Mouse (Mus musculus): ENCODE data around the gene Satb1. TPM values are rescaled to one million over a fixed set of nuclear protein-coding genes. Genes with fewer than 3 reads are reported as not detected.
A peak's percentile ranks its signal among the peaks of the same experiment; 100 is the strongest.

Satb1 gene
- polyA plus RNA-seq, 1 experiment = 4.6 TPM

GRCm38 (mm10) chr17:51807429-51807828, 25.7 kb downstream of the Satb1 start:
- Histone ChIP-seq H3K4me3 (ENCODE audit: insufficient read depth, low read depth, low read length) (no peak overlapping the region), H3K4me1 (ENCODE audit: control insufficient read depth, insufficient read depth, insufficient read length, low read length) (no peaks in the 10 kb centered on the region), H3K27ac (replicated peaks; ENCODE audit: low read depth, low read length) (no peak overlapping the region)

- Histone ChIP-seq H3K27ac (replicated peaks; ENCODE audit: low read depth, low read length) (no peak overlapping the region), H3K4me1 (ENCODE audit: control insufficient read depth, insufficient read depth, insufficient read length, low read length) (no peaks in the 10 kb centered on the region), H3K4me3 (ENCODE audit: insufficient read depth, low read depth, low read length) (no peak overlapping the region)
These were observed 26.7 kb downstream of the Satb1 start for GRCm38 (mm10) chr17:51806124-51806960.

- Histone ChIP-seq H3K27ac (replicated peaks; ENCODE audit: low read depth, low read length) (no peak overlapping the region), H3K4me3 (ENCODE audit: insufficient read depth, low read depth, low read length) (no peak overlapping the region)
These were observed 32.9 kb downstream of the Satb1 start for GRCm38 (mm10) chr17:51800208-51800607.

GRCm38 (mm10) chr17:51796459-51796858, 36.6 kb downstream of the Satb1 start:
- no peak overlapping the region for H3K27ac ChIP-seq (replicated peaks; ENCODE audit: low read depth, low read length)
- H3K4me1 ChIP-seq (ENCODE audit: control insufficient read depth, insufficient read depth, insufficient read length, low read length) = no peaks in the 10 kb centered on the region
- no peak overlapping the region for H3K4me3 ChIP-seq (ENCODE audit: insufficient read depth, low read depth, low read length)

More at GRCm38 (mm10) chr17:51800208-51800607, 32.9 kb downstream of the Satb1 start:
- H3K4me1 ChIP-seq (ENCODE audit: control insufficient read depth, insufficient read depth, insufficient read length, low read length) = no peaks in the 10 kb centered on the region

GRCm38 (mm10) chr17:51791226-51791625, 41.9 kb downstream of the Satb1 start:
- Histone ChIP-seq H3K27ac (replicated peaks; ENCODE audit: low read depth, low read length) (no peak overlapping the region), H3K4me1 (ENCODE audit: control insufficient read depth, insufficient read depth, insufficient read length, low read length) (no peaks in the 10 kb centered on the region), H3K4me3 (ENCODE audit: insufficient read depth, low read depth, low read length) (no peak overlapping the region)

GRCm38 (mm10) chr17:51790387-51791060, 42.6 kb downstream of the Satb1 start:
- H3K4me1 ChIP-seq (ENCODE audit: control insufficient read depth, insufficient read depth, insufficient read length, low read length) = no peaks in the 10 kb centered on the region
- H3K27ac ChIP-seq (replicated peaks; ENCODE audit: low read depth, low read length) = no peak overlapping the region

GRCm38 (mm10) chr17:51789777-51790176, 43.3 kb downstream of the Satb1 start:
- Histone ChIP-seq H3K4me3 (ENCODE audit: insufficient read depth, low read depth, low read length) (no peak overlapping the region), H3K27ac (replicated peaks; ENCODE audit: low read depth, low read length) (no peak overlapping the region), H3K4me1 (ENCODE audit: control insufficient read depth, insufficient read depth, insufficient read length, low read length) (no peaks in the 10 kb centered on the region)

More at GRCm38 (mm10) chr17:51790387-51791060, 42.6 kb downstream of the Satb1 start:
- H3K4me3 ChIP-seq (ENCODE audit: insufficient read depth, low read depth, low read length) = peak overlapping the region; percentile 16; the same call in 1 of the 2 replicates

GRCm38 (mm10) chr17:51789098-51789497, 44.0 kb downstream of the Satb1 start:
- Histone ChIP-seq H3K4me1 (ENCODE audit: control insufficient read depth, insufficient read depth, insufficient read length, low read length) (no peaks in the 10 kb centered on the region), H3K4me3 (ENCODE audit: insufficient read depth, low read depth, low read length) (no peak overlapping the region)

GRCm38 (mm10) chr17:51787955-51788354, 45.1 kb downstream of the Satb1 start:
- H3K4me3 ChIP-seq (ENCODE audit: insufficient read depth, low read depth, low read length) = no peak overlapping the region
- H3K27ac ChIP-seq (replicated peaks; ENCODE audit: low read depth, low read length) = no peak overlapping the region
- no peaks in the 10 kb centered on the region for H3K4me1 ChIP-seq (ENCODE audit: control insufficient read depth, insufficient read depth, insufficient read length, low read length)

More at GRCm38 (mm10) chr17:51789098-51789497, 44.0 kb downstream of the Satb1 start:
- no peak overlapping the region for H3K27ac ChIP-seq (replicated peaks; ENCODE audit: low read depth, low read length)

GRCm38 (mm10) chr17:51786050-51786449, 47.0 kb downstream of the Satb1 start:
- H3K4me3 ChIP-seq (ENCODE audit: insufficient read depth, low read depth, low read length) = no peak overlapping the region
- no peak overlapping the region for H3K27ac ChIP-seq (replicated peaks; ENCODE audit: low read depth, low read length)
- no peaks in the 10 kb centered on the region for H3K4me1 ChIP-seq (ENCODE audit: control insufficient read depth, insufficient read depth, insufficient read length, low read length)

GRCm38 (mm10) chr17:51784935-51785334, 48.2 kb downstream of the Satb1 start:
- Histone ChIP-seq H3K4me1 (ENCODE audit: control insufficient read depth, insufficient read depth, insufficient read length, low read length) (no peaks in the 10 kb centered on the region), H3K4me3 (ENCODE audit: insufficient read depth, low read depth, low read length) (no peak overlapping the region), H3K27ac (replicated peaks; ENCODE audit: low read depth, low read length) (no peak overlapping the region)

- H3K4me1 ChIP-seq (ENCODE audit: control insufficient read depth, insufficient read depth, insufficient read length, low read length) = no peaks in the 10 kb centered on the region
- no peak overlapping the region for H3K4me3 ChIP-seq (ENCODE audit: insufficient read depth, low read depth, low read length)
- no peak overlapping the region for H3K27ac ChIP-seq (replicated peaks; ENCODE audit: low read depth, low read length)
These were observed 49.4 kb downstream of the Satb1 start for GRCm38 (mm10) chr17:51783591-51784279.

GRCm38 (mm10) chr17:51780036-51780435, 53.1 kb downstream of the Satb1 start:
- Histone ChIP-seq H3K27ac (replicated peaks; ENCODE audit: low read depth, low read length) (no peak overlapping the region), H3K4me1 (ENCODE audit: control insufficient read depth, insufficient read depth, insufficient read length, low read length) (no peaks in the 10 kb centered on the region), H3K4me3 (ENCODE audit: insufficient read depth, low read depth, low read length) (no peak overlapping the region)

- no peak overlapping the region for H3K27ac ChIP-seq (replicated peaks; ENCODE audit: low read depth, low read length)
- H3K4me1 ChIP-seq (ENCODE audit: control insufficient read depth, insufficient read depth, insufficient read length, low read length) = no peaks in the 10 kb centered on the region
- no peak overlapping the region for H3K4me3 ChIP-seq (ENCODE audit: insufficient read depth, low read depth, low read length)
These were observed 54.1 kb downstream of the Satb1 start for GRCm38 (mm10) chr17:51778961-51779360.

- H3K27ac ChIP-seq (replicated peaks; ENCODE audit: low read depth, low read length) = no peak overlapping the region
- H3K4me1 ChIP-seq (ENCODE audit: control insufficient read depth, insufficient read depth, insufficient read length, low read length) = no peaks in the 10 kb centered on the region
- no peak overlapping the region for H3K4me3 ChIP-seq (ENCODE audit: insufficient read depth, low read depth, low read length)
These were observed 55.3 kb downstream of the Satb1 start for GRCm38 (mm10) chr17:51777813-51778212.
